Mouse (Mus musculus) neural tube, embryonic 15.5 days (tissue): Measurements from ENCODE around the gene Mfng. TPM values are rescaled to one million over a fixed set of nuclear protein-coding genes. Genes with fewer than 3 reads are reported as not detected.

Source experiments
- ATAC-seq: fragments of 200-750 bp; cut with Nextera tagmentation; 2 replicates; pipeline ENCODE4 v1.8.0; 2017; ENCODE audit warnings: mild to moderate bottlenecking, moderate TSS enrichment, moderate library complexity; ENCODE audit not compliant: low FRiP score
- H3K27ac ChIP-seq: fragments of 300-500 bp; sonication (generic); replicated peaks from 2 replicates; pipeline ENCODE4 v1.5.1; 2015; ENCODE audit warnings: mild to moderate bottlenecking, inconsistent platforms
- H3K27me3 ChIP-seq: fragments of 300-500 bp; sonication (generic); replicated peaks from 2 replicates; pipeline ENCODE4 v1.6.1; 2015; ENCODE audit warnings: inconsistent platforms
- H3K36me3 ChIP-seq: fragments of 300-500 bp; sonication (generic); 2 replicates; pipeline ENCODE4 v1.6.1; 2015; ENCODE audit warnings: inconsistent platforms
- H3K4me1 ChIP-seq: fragments of 300-500 bp; sonication (generic); 2 replicates; pipeline ENCODE4 v1.6.1; 2015; ENCODE audit warnings: inconsistent platforms
- H3K4me2 ChIP-seq: fragments of 300-500 bp; sonication (generic); 2 replicates; pipeline ENCODE4 v1.6.1; 2015; ENCODE audit warnings: inconsistent platforms, mild to moderate bottlenecking, moderate library complexity
- H3K4me3 ChIP-seq: fragments of 300-500 bp; sonication (generic); replicated peaks from 2 replicates; pipeline ENCODE4 v1.5.1; 2015; ENCODE audit warnings: mild to moderate bottlenecking, inconsistent platforms
- H3K9ac ChIP-seq: fragments of 300-500 bp; sonication (generic); replicated peaks from 2 replicates; pipeline ENCODE4 v1.6.1; 2015; ENCODE audit warnings: mild to moderate bottlenecking, inconsistent platforms
- H3K9me3 ChIP-seq: fragments of 300-500 bp; sonication (generic); replicated peaks from 2 replicates; pipeline ENCODE4 v1.6.1; 2016; ENCODE audit warnings: inconsistent platforms
- WGBS: fragments of 180-500 bp; shearing (Covaris S2); methylation state at CpG from one replicate; pipeline ENCODE4 v1.1.7; 2015; ENCODE audit warnings: mixed read lengths; 5-methylcytosine and 5-hydroxymethylcytosine counted together
- polyA plus RNA-seq: library from polyadenylated mRNA; unstranded; fragments of >200 nt; fragmentation: Nextera tagmentation; extraction: Ambion mirVana; gene quantifications from 2 replicates; pipeline ENCODE4 v1.2.1, GENCODE M21; 2015

Mfng gene
- polyA plus RNA-seq, result 14.5 and 22.6 TPM in 2 replicates

DNA sequence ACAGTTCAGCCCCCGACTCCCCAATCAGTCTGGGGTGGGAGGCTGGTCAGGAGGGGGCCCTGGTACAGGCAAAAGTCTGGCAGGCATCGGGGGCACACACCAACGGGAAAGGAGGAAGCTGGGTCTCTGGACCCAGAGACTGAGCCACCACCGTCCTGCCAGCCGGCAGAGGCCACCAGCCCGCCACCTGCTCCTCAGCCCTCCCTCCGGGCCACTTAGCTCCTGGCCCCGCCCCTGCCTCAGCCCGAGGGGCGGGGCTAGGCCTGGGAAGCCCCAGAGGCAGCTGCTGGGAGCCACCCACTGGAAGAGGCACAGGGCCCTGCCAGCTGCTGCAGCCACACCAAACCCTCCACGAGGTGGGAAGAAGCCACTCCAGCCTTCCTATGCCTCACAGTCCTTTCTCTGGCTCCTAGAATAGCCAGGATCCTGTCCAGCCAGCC lies at the start of gene Mfng:
Gene Mfng (minus strand): TSS at position 186 of the 440 bp plus-strand sequence.
- no peaks in the 10 kb centered on the region for H3K36me3 ChIP-seq
- H3K27ac ChIP-seq, result peak within 1 kb of the TSS; percentile 63
- H3K4me2 ChIP-seq, result peak within 1 kb of the TSS; percentile 43
- H3K4me3 ChIP-seq, result peak within 1 kb of the TSS; percentile 13
- H3K9ac ChIP-seq, result no peak within 1 kb of the TSS
- 3% methylated on average over 11 of the region's 11 CpGs for WGBS
- no peaks in the 10 kb centered on the region for H3K9me3 ChIP-seq
- H3K27me3 ChIP-seq, result 0 out of 2 replicates have a peak, but pooled peaks cover 3% of the 10 kb centered on the region
- peak; percentile 58 for ATAC-seq
- H3K4me1 ChIP-seq, result peaks cover 41% of the 10 kb centered on the region

DNA sequence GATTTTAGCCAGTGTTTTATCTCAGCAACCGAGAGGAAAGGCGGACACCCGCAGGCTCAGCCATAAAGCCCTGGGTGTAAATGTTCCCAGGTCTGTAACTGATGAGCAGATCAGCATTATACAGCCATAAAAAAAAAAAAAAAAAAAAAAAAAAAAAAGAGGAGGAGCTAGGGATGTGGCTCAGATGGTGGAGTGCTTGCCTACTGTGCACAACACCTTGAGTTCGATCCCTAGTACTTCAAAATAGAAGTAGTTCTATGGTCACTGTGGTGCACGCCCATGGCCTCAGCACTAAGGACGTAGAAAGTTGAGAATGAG lies 42.8 kb upstream of the Mfng start:
- no peak for ATAC-seq
- 48% methylated on average over 6 of the region's 6 CpGs for WGBS

DNA sequence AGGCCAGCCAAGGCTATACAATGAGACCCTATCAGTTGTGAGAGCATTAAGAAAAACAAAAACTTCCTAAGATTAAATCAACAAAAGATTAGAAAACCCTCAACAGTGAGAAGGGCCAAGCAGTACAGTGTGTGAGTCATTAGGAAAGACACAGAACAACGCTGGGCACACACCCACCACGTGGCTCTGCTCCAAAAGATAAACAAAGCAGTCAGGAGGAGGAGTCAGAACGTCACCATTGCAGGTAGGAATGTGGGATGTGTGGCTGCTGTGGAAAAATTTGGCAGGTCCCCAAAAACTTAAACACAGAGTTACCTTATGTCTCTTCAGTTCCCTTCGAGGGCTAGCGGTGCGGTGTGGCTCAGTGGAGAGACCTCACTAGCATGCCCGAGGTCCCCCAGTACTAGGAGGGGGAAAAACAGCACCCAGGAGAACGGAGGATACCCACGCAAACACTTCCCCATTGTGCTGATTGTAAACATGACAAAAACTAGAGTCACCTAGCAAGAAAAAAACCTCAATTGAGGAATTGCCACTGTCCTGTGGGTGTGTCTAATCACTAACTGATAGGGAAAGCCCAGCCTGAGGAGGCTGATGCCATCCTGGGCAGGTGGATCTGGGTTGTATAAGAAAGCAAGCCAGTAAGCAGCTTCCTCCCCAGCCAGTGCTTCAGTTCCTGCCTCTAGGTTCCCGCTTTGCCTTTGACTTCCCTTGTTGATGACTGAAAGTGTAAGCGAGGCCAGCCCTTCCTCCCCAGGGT lies 42.2 kb upstream of the Mfng start:
- H3K27me3 ChIP-seq, result no peaks in the 10 kb centered on the region
- no peak overlapping the region for H3K4me3 ChIP-seq
- no peak for ATAC-seq
- 0 out of 2 replicates have a peak, but pooled peaks cover 6% of the 10 kb centered on the region for H3K4me1 ChIP-seq
- H3K9ac ChIP-seq, result no peak overlapping the region
- H3K4me2 ChIP-seq, result no peak overlapping the region
- H3K27ac ChIP-seq, result no peak overlapping the region
- WGBS, result 39% methylated on average over 11 of the region's 11 CpGs
- H3K36me3 ChIP-seq, result no peaks in the 10 kb centered on the region
- H3K9me3 ChIP-seq, result no peaks in the 10 kb centered on the region

More for the DNA sequence above, 42.8 kb upstream of the Mfng start:
- no peaks in the 10 kb centered on the region for H3K36me3 ChIP-seq
- H3K9me3 ChIP-seq, result no peaks in the 10 kb centered on the region
- H3K4me3 ChIP-seq, result no peak overlapping the region
- H3K4me2 ChIP-seq, result no peak overlapping the region
- H3K27me3 ChIP-seq, result no peaks in the 10 kb centered on the region
- no peak overlapping the region for H3K9ac ChIP-seq
- H3K27ac ChIP-seq, result no peak overlapping the region
- 0 out of 2 replicates have a peak, but pooled peaks cover 6% of the 10 kb centered on the region for H3K4me1 ChIP-seq

DNA sequence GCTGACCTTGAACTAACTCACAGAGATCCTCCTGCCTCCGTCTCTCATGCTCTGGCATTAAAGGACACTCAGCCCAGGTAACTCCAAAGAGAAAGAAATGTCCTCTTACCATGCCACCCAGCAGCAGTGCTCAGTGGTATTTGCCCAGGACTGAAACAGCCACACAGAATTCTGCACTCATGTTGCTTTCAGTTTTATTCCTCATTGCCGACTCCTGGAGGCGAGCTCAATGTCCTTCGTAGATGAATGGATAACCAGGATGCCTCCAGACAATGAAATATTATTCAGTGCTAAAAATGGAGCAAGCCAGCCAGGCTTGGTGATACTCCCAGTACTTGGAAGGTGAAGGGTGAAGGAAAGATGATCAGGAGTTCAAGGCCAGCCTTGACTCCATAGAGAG lies 40.3 kb upstream of the Mfng start:
- no peak for ATAC-seq
- Histone ChIP-seq H3K4me1 (0 out of 2 replicates have a peak, but pooled peaks cover 6% of the 10 kb centered on the region), H3K4me3 (no peak overlapping the region), H3K9me3 (no peaks in the 10 kb centered on the region), H3K9ac (no peak overlapping the region), H3K36me3 (no peaks in the 10 kb centered on the region), H3K4me2 (no peak overlapping the region), H3K27me3 (no peaks in the 10 kb centered on the region), H3K27ac (no peak overlapping the region)
- 87% methylated on average over 4 of the region's 4 CpGs for WGBS

DNA sequence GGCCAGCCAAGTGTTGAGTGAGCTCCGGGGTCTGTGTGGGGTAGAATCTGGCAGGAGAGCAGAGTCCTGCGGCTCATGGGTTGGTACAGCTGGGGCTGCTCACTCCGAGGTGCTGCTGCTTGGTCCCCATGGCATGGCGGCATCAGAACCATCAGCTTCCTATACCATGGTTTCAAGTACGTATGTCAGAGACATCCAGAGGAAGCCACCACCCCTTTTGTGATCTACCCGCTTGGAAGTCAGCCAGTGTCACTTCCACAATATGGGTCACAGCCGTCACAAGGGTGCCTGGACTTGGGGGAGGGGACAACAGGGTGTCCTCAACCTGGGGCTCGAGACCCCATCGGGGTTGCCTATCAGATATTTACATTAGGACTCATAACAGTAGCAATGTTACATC lies 36.9 kb upstream of the Mfng start:
- Histone ChIP-seq H3K4me2 (no peak overlapping the region), H3K4me3 (no peak overlapping the region), H3K9ac (no peak overlapping the region), H3K27ac (no peak overlapping the region), H3K9me3 (no peaks in the 10 kb centered on the region), H3K4me1 (no peaks in the 10 kb centered on the region), H3K36me3 (no peaks in the 10 kb centered on the region), H3K27me3 (0 out of 2 replicates have a peak, but pooled peaks cover 3% of the 10 kb centered on the region)
- no peak for ATAC-seq
- WGBS, result 68% methylated on average over 9 of the region's 9 CpGs

DNA sequence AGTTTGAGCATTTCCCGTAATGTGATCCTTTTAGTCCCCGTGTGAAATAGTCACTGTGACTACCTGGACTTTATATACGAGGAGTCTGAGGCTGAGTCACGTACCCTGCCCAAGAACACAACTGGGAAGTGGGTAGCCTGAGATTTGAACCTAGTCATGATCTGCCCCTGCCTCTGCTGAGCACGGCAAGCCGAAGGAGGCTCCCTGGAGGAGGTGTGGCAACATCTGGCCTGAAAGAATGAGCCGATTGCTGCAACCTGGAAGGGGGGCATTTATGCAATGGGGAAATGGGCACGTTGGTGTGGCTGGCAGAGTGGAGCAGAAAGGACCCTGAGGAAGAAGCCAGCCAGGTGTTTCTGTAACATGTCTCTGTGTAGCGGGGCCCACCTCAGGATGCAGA lies 36.5 kb upstream of the Mfng start:
- Histone ChIP-seq H3K27me3 (0 out of 2 replicates have a peak, but pooled peaks cover 7% of the 10 kb centered on the region), H3K9me3 (no peaks in the 10 kb centered on the region), H3K4me1 (no peaks in the 10 kb centered on the region), H3K4me3 (no peak overlapping the region), H3K36me3 (no peaks in the 10 kb centered on the region), H3K4me2 (no peak overlapping the region), H3K9ac (no peak overlapping the region), H3K27ac (no peak overlapping the region)
- no peak for ATAC-seq
- 62% methylated on average over 9 of the region's 9 CpGs for WGBS

DNA sequence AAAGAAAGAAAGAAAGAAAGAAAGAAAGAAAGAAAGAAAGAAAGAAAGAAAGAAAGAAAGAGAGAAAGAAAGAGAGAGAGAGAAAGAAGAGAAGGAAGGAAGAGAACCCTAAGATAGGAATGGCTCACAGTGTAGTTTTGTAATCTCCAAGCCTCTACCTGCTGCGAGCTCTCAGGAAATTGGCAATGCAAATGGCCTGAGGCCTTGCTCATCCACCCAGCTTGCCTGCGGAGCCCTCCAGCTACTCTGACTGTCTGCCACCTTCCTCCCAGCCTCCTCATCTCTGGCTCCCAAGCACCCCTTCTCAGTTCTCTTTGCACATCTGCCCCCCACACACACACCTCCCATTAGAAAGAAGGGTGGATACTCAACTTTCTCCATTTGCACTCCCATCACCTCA lies 35.7 kb upstream of the Mfng start:
- no peaks in the 10 kb centered on the region for H3K36me3 ChIP-seq
- H3K4me1 ChIP-seq, result peaks cover 4% of the 10 kb centered on the region; the same call in 1 of the 2 replicates
- no peak overlapping the region for H3K4me2 ChIP-seq
- H3K27ac ChIP-seq, result no peak overlapping the region
- H3K4me3 ChIP-seq, result no peak overlapping the region
- H3K9ac ChIP-seq, result no peak overlapping the region
- ATAC-seq, result no peak
- peaks cover 11% of the 10 kb centered on the region for H3K27me3 ChIP-seq
- WGBS, result 81% methylated on average over 2 of the region's 2 CpGs
- no peaks in the 10 kb centered on the region for H3K9me3 ChIP-seq

DNA sequence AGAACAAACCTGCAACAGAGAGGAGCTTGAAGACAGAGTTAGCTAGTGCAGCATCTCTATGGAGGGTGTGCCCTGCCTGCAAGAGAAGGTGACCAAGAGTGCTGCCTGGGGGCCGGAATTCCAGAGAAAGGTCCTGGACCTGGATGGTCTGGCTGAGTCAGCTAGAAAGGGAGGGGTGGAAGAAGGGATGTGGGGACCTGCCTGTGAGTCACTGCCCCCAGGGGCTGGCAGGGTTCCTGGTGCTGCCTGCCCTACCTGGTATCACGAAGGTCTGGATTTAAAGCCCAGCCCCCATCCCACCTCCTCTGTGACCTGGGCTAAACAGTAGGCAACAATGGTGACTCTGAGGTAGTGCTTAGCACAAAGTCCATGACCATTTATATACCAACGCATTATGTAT lies 33.9 kb upstream of the Mfng start:
- H3K9me3 ChIP-seq, result no peaks in the 10 kb centered on the region
- 93% methylated on average over 3 of the region's 3 CpGs for WGBS

DNA sequence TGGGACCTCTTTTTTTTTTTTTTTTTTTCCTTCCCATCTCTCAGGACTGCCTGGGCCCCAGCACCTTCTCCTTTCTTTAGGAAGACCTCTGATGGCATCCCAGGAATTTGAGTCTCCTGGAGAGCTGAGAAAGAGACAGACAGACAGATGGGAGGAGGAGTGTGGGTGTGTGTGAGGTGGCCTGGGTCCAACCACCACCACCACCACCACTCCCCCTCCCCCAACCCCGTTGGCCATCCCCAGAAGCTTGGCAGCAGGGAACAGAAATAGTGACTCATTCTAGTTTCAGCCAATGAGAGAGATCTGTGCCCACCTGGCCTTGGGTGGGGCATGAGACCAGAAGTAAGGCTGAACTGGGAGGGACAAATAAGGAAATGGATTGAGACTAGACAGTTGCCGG lies 33.3 kb upstream of the Mfng start:
- WGBS, result 57% methylated on average over 2 of the region's 2 CpGs
- no peak overlapping the region for H3K4me2 ChIP-seq
- H3K9ac ChIP-seq, result no peak overlapping the region
- ATAC-seq, result no peak
- H3K36me3 ChIP-seq, result no peaks in the 10 kb centered on the region
- H3K4me1 ChIP-seq, result peaks cover 27% of the 10 kb centered on the region
- H3K4me3 ChIP-seq, result no peak overlapping the region
- no peaks in the 10 kb centered on the region for H3K9me3 ChIP-seq
- no peak overlapping the region for H3K27ac ChIP-seq
- H3K27me3 ChIP-seq, result peaks cover 34% of the 10 kb centered on the region

More for the DNA sequence above, 33.9 kb upstream of the Mfng start:
- no peak for ATAC-seq
- Histone ChIP-seq H3K36me3 (no peaks in the 10 kb centered on the region), H3K4me1 (peaks cover 22% of the 10 kb centered on the region), H3K4me2 (no peak overlapping the region), H3K27me3 (peaks cover 29% of the 10 kb centered on the region), H3K9ac (no peak overlapping the region), H3K4me3 (no peak overlapping the region), H3K27ac (no peak overlapping the region)

DNA sequence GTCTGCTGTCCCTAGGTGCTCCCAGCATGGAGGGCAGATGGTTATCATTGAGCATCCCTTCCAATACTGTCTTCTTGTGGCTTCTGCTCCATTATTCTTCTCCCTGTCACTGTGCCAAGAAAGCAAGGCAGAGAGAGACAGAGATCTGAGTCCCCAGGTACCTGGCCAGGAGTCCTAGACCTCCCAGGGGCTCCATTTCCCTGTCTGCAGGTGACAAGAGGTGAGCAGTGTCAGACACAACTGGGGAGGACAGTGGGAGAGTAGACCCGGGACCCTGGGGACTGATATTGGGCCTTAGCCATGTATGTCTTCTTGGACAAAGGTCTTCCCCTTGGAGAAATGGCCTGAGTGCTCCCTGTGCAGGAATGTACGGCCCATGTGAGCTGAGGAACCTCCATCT lies 32.1 kb upstream of the Mfng start:
- H3K36me3 ChIP-seq, result no peaks in the 10 kb centered on the region
- H3K27me3 ChIP-seq, result peaks cover 47% of the 10 kb centered on the region
- WGBS, result 79% methylated on average over 2 of the region's 2 CpGs
- H3K4me2 ChIP-seq, result no peak overlapping the region
- H3K9me3 ChIP-seq, result no peaks in the 10 kb centered on the region
- H3K4me1 ChIP-seq, result peaks cover 29% of the 10 kb centered on the region
- no peak overlapping the region for H3K9ac ChIP-seq
- H3K27ac ChIP-seq, result no peak overlapping the region
- H3K4me3 ChIP-seq, result no peak overlapping the region
- ATAC-seq, result no peak

DNA sequence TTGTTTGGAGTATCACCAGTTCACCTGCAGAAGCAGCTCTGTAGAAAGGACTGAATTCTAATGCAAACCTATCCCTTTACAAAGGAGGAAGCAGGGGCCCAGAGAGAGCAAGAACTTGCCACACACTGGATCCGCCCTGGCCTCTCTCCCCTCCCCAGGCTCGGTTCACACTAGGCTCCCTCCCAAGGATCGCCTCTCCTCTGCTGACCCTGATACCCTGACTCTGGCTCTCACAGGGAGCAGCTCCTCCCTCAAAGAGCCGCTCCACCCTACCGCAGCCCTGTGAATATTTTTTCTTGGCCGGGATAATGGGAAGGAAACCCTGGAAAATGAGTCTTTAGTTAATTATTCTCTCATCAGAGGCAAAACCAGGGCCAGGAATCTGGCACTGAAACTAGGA lies 31.1 kb upstream of the Mfng start:
- 16% methylated on average over 6 of the region's 6 CpGs for WGBS
- H3K27ac ChIP-seq, result no peak overlapping the region

DNA sequence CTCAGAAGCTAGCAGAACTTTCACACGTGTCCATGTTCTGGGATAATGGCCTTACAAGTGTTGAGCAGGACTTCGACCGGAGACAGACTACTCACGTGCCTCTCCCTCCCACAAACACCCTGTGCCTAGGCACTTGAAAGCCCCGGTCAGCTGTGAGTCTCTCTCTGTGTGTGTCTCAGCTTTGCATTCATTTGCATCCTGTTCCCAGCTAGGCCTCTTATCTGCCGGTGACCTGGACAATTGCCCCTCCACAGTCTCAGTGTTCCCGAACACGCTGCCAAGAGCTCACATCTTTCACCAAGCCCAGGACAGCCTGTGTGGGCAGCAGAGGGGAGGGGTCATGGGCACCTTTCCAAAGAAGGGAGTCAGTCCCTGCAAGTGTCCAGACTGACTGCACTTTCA lies 30.2 kb upstream of the Mfng start:
- no peak overlapping the region for H3K27ac ChIP-seq
- no peak overlapping the region for H3K9ac ChIP-seq
- 4% methylated on average over 8 of the region's 8 CpGs for WGBS
- H3K36me3 ChIP-seq, result no peaks in the 10 kb centered on the region
- H3K27me3 ChIP-seq, result peaks cover 48% of the 10 kb centered on the region
- H3K4me2 ChIP-seq, result peak overlapping the region; percentile 84
- no peak for ATAC-seq
- H3K4me3 ChIP-seq, result no peak overlapping the region
- peaks cover 34% of the 10 kb centered on the region for H3K4me1 ChIP-seq
- no peaks in the 10 kb centered on the region for H3K9me3 ChIP-seq

More for the DNA sequence above, 31.1 kb upstream of the Mfng start:
- H3K4me2 ChIP-seq, result no peak overlapping the region
- peaks cover 29% of the 10 kb centered on the region for H3K4me1 ChIP-seq
- H3K9me3 ChIP-seq, result no peaks in the 10 kb centered on the region
- no peak overlapping the region for H3K4me3 ChIP-seq
- ATAC-seq, result no peak
- H3K36me3 ChIP-seq, result no peaks in the 10 kb centered on the region
- peaks cover 48% of the 10 kb centered on the region for H3K27me3 ChIP-seq
- no peak overlapping the region for H3K9ac ChIP-seq
